Mouse (Mus musculus) adrenal gland, adult 8-10 months (tissue): Measurements from ENCODE around the gene Rps6ka2. TPM values are rescaled to one million over a fixed set of nuclear protein-coding genes. Genes with fewer than 3 reads are reported as not detected.
"Not testable (repeated sequence)": the region's sequence is repeated elsewhere in the genome, so short reads cannot be mapped to it uniquely, and the experiment has no call there.

Experiments
- DNase-seq: peaks from one replicate; pipeline ENCODE4 v3.0.0; 2022
- total RNA-seq, 4 experiments: library from RNA; stranded (reverse); gene quantifications; 2 replicates each; pipeline ENCODE4 v1.2.4; 2022

Gene Rps6ka2
- total RNA-seq: 10 to 100 TPM; 14.9 to 20.8 (median 19.2) TPM

- DNase-seq: peak; percentile 98
Observed at GRCm38 (mm10) chr17:7169627-7170303, at the start of gene Rps6ka2. Gene Rps6ka2, plus strand, starts transcription at chr17:7170115.

- not testable (repeated sequence) for DNase-seq
Observed at GRCm38 (mm10) chr17:7120835-7121234, 49.1 kb upstream of the Rps6ka2 start.

GRCm38 (mm10) chr17:7122554-7122953 lies 47.4 kb upstream of the Rps6ka2 start:
- DNase-seq: not testable (repeated sequence)

- not testable (repeated sequence) for DNase-seq
Observed at GRCm38 (mm10) chr17:7126475-7126874, 43.4 kb upstream of the Rps6ka2 start.

- not testable (repeated sequence) for DNase-seq
Observed at GRCm38 (mm10) chr17:7134002-7134401, 35.9 kb upstream of the Rps6ka2 start.

- DNase-seq: not testable (repeated sequence)
Observed at GRCm38 (mm10) chr17:7135277-7135676, 34.6 kb upstream of the Rps6ka2 start.

GRCm38 (mm10) chr17:7138186-7138925 lies 31.6 kb upstream of the Rps6ka2 start:
- DNase-seq: no peak

GRCm38 (mm10) chr17:7140399-7141174 lies 29.3 kb upstream of the Rps6ka2 start:
- DNase-seq: no peak

GRCm38 (mm10) chr17:7142367-7142766 lies 27.5 kb upstream of the Rps6ka2 start:
- DNase-seq: peak; percentile 53

- DNase-seq: no peak
Observed at GRCm38 (mm10) chr17:7143885-7144518, 25.9 kb upstream of the Rps6ka2 start.

GRCm38 (mm10) chr17:7145373-7146058 lies 24.4 kb upstream of the Rps6ka2 start:
- DNase-seq: no peak

- DNase-seq: no peak
Observed at GRCm38 (mm10) chr17:7146479-7146878, 23.4 kb upstream of the Rps6ka2 start.

GRCm38 (mm10) chr17:7147920-7148321 lies 22.0 kb upstream of the Rps6ka2 start:
- no peak for DNase-seq

- DNase-seq: no peak
Observed at GRCm38 (mm10) chr17:7149328-7150195, 20.4 kb upstream of the Rps6ka2 start.

- DNase-seq: no peak
Observed at GRCm38 (mm10) chr17:7151446-7152100, 18.3 kb upstream of the Rps6ka2 start.

GRCm38 (mm10) chr17:7152662-7153061 lies 17.3 kb upstream of the Rps6ka2 start:
- no peak for DNase-seq

GRCm38 (mm10) chr17:7163955-7164354 lies 6.0 kb upstream of the Rps6ka2 start:
- no peak for DNase-seq

- no peak for DNase-seq
Observed at GRCm38 (mm10) chr17:7165524-7165923, 4.4 kb upstream of the Rps6ka2 start.

- peak; percentile 82 for DNase-seq
Observed at GRCm38 (mm10) chr17:7168961-7169626, 821 bp upstream of the Rps6ka2 start.
